ENCODE assay signal across 8 mouse cellular contexts in genomic region chr4:43507938-43508665, GRCm38 (mm10). TPM values are rescaled to one million over a fixed set of nuclear protein-coding genes. Genes with fewer than 3 reads are reported as not detected.
A peak's percentile ranks its signal among the peaks of the same experiment; 100 is the strongest.
DNase-seq lines count a peak whose midpoint lies in the region; ATAC-seq lines count a peak whose summit lies in the region.

No protein-coding gene starts in this region.

- peaks cover 24% of the 10 kb centered on the region; the same call in 1 of the 2 replicates for H3K27me3 ChIP-seq in liver, embryonic 15.5 days
- 0 out of 2 replicates have a peak, but pooled peaks cover 17% of the 10 kb centered on the region for H3K27me3 ChIP-seq in neural tube, embryonic 15.5 days (replicated peaks)

- H3K4me3 ChIP-seq in liver, embryonic 15.5 days (replicated peaks) = peak overlapping the region; percentile 56
- H3K4me3 ChIP-seq in neural tube, embryonic 15.5 days (replicated peaks) = peak overlapping the region; percentile 32

- WGBS in liver, embryonic 15.5 days (ENCODE audit: insufficient replicate concordance) = 5% methylated on average over 22 of the region's 22 CpGs
- WGBS in neural tube, embryonic 15.5 days = 9% methylated on average over 22 of the region's 22 CpGs

- H3K27ac ChIP-seq in liver, embryonic 15.5 days (replicated peaks) = no peak overlapping the region
- H3K27ac ChIP-seq in neural tube, embryonic 15.5 days (replicated peaks) = no peak overlapping the region

- H3K9me3 ChIP-seq in liver, embryonic 15.5 days (replicated peaks) = no peaks in the 10 kb centered on the region
- H3K9me3 ChIP-seq in neural tube, embryonic 15.5 days (replicated peaks) = no peaks in the 10 kb centered on the region

- H3K36me3 ChIP-seq in liver, embryonic 15.5 days (replicated peaks) = no peaks in the 10 kb centered on the region
- no peaks in the 10 kb centered on the region for H3K36me3 ChIP-seq in neural tube, embryonic 15.5 days

- DNase-seq in cerebellum, adult 11-12 months = peak; percentile 42
- DNase-seq in cerebellum, adult 9-10 months = no peak
- DNase-seq in urinary bladder, adult 2 months (ENCODE audit: low spot score) = peak; percentile 31
- DNase-seq in urinary bladder, postnatal 4 days (ENCODE audit: low spot score in 2 of 2) = no peak
- DNase-seq in thymus, postnatal 0 days (ENCODE audit: low spot score) = no peak
- DNase-seq in left cerebral cortex, adult 9 months (ENCODE audit: low spot score in 2 of 2) = no peak

- peak overlapping the region; percentile 51 for H3K9ac ChIP-seq in liver, embryonic 15.5 days
- H3K9ac ChIP-seq in neural tube, embryonic 15.5 days (replicated peaks) = no peak overlapping the region

- 0 out of 2 replicates have a peak, but pooled peaks have one; percentile 8 for ATAC-seq in liver, embryonic 15.5 days (ENCODE audit: insufficient read depth)
- no peak; the same call in 1 of the 2 replicates for ATAC-seq in neural tube, embryonic 15.5 days (ENCODE audit: low FRiP score)

- peak overlapping the region; percentile 80 for H3K4me2 ChIP-seq in liver, embryonic 15.5 days
- peak overlapping the region; percentile 58 for H3K4me2 ChIP-seq in neural tube, embryonic 15.5 days

- H3K4me1 ChIP-seq in liver, embryonic 15.5 days (replicated peaks) = peaks cover 27% of the 10 kb centered on the region
- peaks cover 17% of the 10 kb centered on the region for H3K4me1 ChIP-seq in neural tube, embryonic 15.5 days

RNA-seq across cellular contexts. Expression of gene Car9, which starts 1.3 kb away (rescaled TPM):
- polyA plus RNA-seq in urinary bladder, adult 2 months (2012; rRNA removed) = 1.3 and 1.9 TPM in 2 replicates
- 1.3 and 1.9 TPM in 2 replicates for polyA plus RNA-seq in liver, embryonic 15.5 days (2015; fragmentation: Nextera tagmentation; extraction: Ambion mirVana)
- 0.17 and 1.3 TPM in 2 replicates for polyA plus RNA-seq in neural tube, embryonic 15.5 days (2015; fragmentation: Nextera tagmentation; extraction: Ambion mirVana)
- 1.6 TPM in 2 replicates for polyA plus RNA-seq in thymus, postnatal 0 days (2015; fragmentation: Nextera tagmentation; extraction: Ambion mirVana)

RNA-seq across cellular contexts. Expression of gene Arhgef39, which starts 8.6 kb away (rescaled TPM):
- 14.7 and 26.0 TPM in 2 replicates for polyA plus RNA-seq in urinary bladder, adult 2 months (2012; rRNA removed)
- 34.5 and 38.2 TPM in 2 replicates for polyA plus RNA-seq in liver, embryonic 15.5 days (2015; fragmentation: Nextera tagmentation; extraction: Ambion mirVana)
- polyA plus RNA-seq in neural tube, embryonic 15.5 days (2015; fragmentation: Nextera tagmentation; extraction: Ambion mirVana) = 5.9 and 15.4 TPM in 2 replicates
- 35.5 and 37.1 TPM in 2 replicates for polyA plus RNA-seq in thymus, postnatal 0 days (2015; fragmentation: Nextera tagmentation; extraction: Ambion mirVana)

RNA-seq across cellular contexts. Expression of gene Ccdc107, which starts 15.4 kb away (rescaled TPM):
- 272 and 290 TPM in 2 replicates for polyA plus RNA-seq in urinary bladder, adult 2 months (2012; rRNA removed)
- polyA plus RNA-seq in liver, embryonic 15.5 days (2015; fragmentation: Nextera tagmentation; extraction: Ambion mirVana) = 33.5 and 34.2 TPM in 2 replicates
- polyA plus RNA-seq in neural tube, embryonic 15.5 days (2015; fragmentation: Nextera tagmentation; extraction: Ambion mirVana) = 88.9 and 89.8 TPM in 2 replicates
- polyA plus RNA-seq in thymus, postnatal 0 days (2015; fragmentation: Nextera tagmentation; extraction: Ambion mirVana) = 85.1 and 92.8 TPM in 2 replicates

RNA-seq across cellular contexts. Expression of gene Tpm2, which starts 15.5 kb away (rescaled TPM):
- 3,808 and 5,340 TPM in 2 replicates for polyA plus RNA-seq in urinary bladder, adult 2 months (2012; rRNA removed)
- polyA plus RNA-seq in liver, embryonic 15.5 days (2015; fragmentation: Nextera tagmentation; extraction: Ambion mirVana) = 34.1 and 47.4 TPM in 2 replicates
- 51.4 and 85.4 TPM in 2 replicates for polyA plus RNA-seq in neural tube, embryonic 15.5 days (2015; fragmentation: Nextera tagmentation; extraction: Ambion mirVana)
- polyA plus RNA-seq in thymus, postnatal 0 days (2015; fragmentation: Nextera tagmentation; extraction: Ambion mirVana) = 28.1 and 34.2 TPM in 2 replicates

RNA-seq across cellular contexts. Expression of gene Sit1, which starts 24.6 kb away (rescaled TPM):
- polyA plus RNA-seq in urinary bladder, adult 2 months (2012; rRNA removed) = 0.22 and 0.41 TPM in 2 replicates
- polyA plus RNA-seq in liver, embryonic 15.5 days (2015; fragmentation: Nextera tagmentation; extraction: Ambion mirVana) = 0.07 and 0.18 TPM in 2 replicates
- 1.9 TPM in 1 of 2 replicates, not detected in the other for polyA plus RNA-seq in neural tube, embryonic 15.5 days (2015; fragmentation: Nextera tagmentation; extraction: Ambion mirVana)
- 138 and 168 TPM in 2 replicates for polyA plus RNA-seq in thymus, postnatal 0 days (2015; fragmentation: Nextera tagmentation; extraction: Ambion mirVana)

Comparison
In these comparisons a context has a peak if more than half of its experiments do, and no peak if none do; other contexts are left out.
1. DNase-seq: peak in cerebellum, adult 11-12 months (single experiment) and urinary bladder, adult 2 months (single experiment); none in cerebellum, adult 9-10 months (single experiment), urinary bladder, postnatal 4 days (0 of 2), thymus, postnatal 0 days (single experiment) and left cerebral cortex, adult 9 months (0 of 2).